Mouse (Mus musculus): Measurements from ENCODE around the gene St8sia1. TPM values are rescaled to one million over a fixed set of nuclear protein-coding genes. Genes with fewer than 3 reads are reported as not detected.
A peak's percentile ranks its signal among the peaks of the same experiment; 100 is the strongest.
"Not testable (repeated sequence)": the region's sequence is repeated elsewhere in the genome, so short reads cannot be mapped to it uniquely, and the experiment has no call there.

The St8sia1 gene
- total RNA-seq (2021), result under 1 TPM; 0.16 to 0.42 TPM
- long read RNA-seq, experiment 1, partial matches to known transcripts, result 0 of 1 reads
- long read RNA-seq, experiment 1, other reads (novel, unspliced or antisense), result 1 of 1 reads
- long read RNA-seq, experiment 2, result 0 reads

DNA sequence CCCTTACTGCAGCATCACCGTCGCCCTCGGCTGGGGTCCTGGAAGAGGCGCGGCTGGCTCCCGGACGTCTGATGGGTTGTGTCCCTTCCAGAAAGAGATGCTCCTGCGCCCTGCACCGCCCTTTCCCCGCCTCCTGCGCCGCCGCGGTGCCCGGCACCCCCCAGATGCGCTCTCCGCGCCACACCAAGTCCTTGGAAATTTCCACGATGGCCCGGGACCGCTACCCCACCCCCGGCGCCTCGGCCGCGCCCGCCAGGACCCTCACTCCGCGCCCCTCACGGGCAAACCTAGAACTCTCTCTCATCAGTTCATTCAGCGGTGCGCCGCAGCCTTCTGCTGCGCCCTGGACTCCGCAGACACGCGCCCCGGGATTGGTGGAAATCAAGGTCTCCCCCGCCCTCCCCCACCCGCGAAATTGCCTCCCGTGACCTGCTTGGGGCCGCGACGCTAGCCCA lies at the start of gene St8sia1:
Gene St8sia1 (minus strand): TSS at position 377 of the 455 bp plus-strand sequence.
- DNase-seq, result no peak
- intact Hi-C loops (cut with DNase I; ENCODE audit: low total_unique reads), result loop anchor here (10.0 kb wide), 1 partner anchor 179 kb away; no protein-coding TSS in a partner anchor

DNA sequence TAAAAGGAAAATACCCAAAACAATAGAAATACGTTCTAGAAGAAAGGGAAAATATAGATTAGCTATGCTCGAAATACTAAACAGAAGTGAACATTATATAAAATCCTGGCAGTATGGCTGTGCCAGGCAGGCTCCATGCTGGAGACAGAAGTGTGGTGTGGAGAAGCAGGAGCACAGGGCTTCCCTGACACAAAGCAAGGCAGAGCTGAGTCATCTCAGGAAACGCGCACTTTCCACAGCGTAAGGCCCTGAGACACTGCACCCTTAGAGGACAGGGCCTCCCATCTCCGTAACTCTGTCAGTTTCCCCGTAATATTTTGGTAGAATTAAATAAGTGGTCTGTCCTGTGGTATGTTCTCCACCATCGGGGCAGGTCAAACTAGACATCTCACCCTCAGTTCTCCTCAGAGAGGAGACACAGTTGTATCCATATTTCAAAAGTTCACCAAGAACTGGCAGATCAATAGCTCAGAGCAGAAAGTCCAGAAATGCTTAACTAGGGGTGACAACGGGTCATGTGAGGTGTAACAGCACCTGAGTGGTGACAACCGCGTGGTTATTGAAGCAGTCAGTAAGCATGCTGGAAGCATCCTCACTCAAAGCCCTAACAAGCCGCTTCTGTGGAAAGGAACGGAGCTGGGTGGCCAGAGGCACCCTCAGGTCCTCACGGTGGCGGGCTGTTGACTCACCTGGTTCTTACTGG lies 48.4 kb upstream of the St8sia1 start:
- DNase-seq, result no peak

DNA sequence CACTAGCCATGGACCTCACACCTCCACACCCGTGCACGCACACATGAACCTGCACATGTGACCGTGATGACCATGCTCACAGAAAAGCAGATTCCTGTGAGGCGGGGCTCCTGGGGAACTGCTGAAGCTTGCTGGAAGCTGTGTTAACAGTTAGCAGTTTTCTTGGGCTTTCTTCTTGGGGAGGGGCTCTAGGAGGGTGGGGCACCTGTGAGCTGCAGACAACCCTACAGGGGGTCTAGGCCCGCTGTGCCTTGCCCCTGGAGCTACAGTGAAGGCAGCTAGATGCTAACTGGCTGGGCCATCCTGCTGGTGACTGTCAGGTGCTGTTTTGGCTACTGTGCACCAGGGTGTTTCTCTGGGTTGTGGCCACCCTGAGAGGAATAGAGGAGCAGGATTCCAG lies 44.6 kb upstream of the St8sia1 start:
- no peak for DNase-seq
- intact Hi-C loops (cut with DNase I; ENCODE audit: low total_unique reads), result no loop called here

More for the DNA sequence above, 48.4 kb upstream of the St8sia1 start:
- intact Hi-C loops (cut with DNase I; ENCODE audit: low total_unique reads), result no loop called here

DNA sequence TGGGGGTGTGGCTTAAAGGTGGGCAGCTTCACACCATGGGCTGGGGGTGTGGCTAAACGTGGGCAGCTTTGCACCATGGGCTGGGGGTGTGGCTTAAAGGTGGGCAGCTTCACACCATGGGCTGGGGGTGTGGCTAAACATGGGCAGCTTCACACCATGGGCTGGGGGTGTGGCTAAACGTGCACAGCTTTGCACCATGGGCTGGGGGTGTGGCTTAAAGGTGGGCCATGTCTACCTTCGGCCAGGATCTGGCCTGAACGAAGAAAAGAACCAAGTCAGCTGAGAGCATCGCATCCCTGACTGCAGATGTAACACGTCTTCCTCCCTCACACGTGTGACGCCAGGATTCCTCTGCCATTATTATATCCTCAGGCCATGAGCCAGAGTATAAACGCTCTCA lies 41.0 kb upstream of the St8sia1 start:
- DNase-seq; intact Hi-C loops (cut with DNase I; ENCODE audit: low total_unique reads): not testable (repeated sequence)

DNA sequence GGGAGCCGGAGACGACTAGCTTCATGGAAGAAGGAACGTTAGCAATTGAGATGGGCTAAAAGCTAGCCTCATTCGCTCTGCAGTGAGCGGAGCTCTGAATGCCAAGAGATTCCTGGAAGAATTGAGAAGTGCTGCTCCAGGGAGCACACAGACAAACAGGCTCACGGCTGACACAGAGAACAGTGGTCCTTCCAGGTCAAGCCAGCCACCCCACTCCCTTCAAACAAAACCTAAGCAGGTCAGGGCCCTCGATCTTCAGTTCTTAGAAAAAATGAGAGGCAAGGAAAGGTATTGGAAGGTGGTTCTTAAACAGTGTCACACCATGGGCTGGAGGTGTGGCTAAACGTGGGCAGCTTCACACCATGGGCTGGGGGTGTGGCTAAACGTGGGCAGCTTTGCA lies 40.5 kb upstream of the St8sia1 start:
- intact Hi-C loops (cut with DNase I; ENCODE audit: low total_unique reads), result no loop called here
- no peak for DNase-seq

DNA sequence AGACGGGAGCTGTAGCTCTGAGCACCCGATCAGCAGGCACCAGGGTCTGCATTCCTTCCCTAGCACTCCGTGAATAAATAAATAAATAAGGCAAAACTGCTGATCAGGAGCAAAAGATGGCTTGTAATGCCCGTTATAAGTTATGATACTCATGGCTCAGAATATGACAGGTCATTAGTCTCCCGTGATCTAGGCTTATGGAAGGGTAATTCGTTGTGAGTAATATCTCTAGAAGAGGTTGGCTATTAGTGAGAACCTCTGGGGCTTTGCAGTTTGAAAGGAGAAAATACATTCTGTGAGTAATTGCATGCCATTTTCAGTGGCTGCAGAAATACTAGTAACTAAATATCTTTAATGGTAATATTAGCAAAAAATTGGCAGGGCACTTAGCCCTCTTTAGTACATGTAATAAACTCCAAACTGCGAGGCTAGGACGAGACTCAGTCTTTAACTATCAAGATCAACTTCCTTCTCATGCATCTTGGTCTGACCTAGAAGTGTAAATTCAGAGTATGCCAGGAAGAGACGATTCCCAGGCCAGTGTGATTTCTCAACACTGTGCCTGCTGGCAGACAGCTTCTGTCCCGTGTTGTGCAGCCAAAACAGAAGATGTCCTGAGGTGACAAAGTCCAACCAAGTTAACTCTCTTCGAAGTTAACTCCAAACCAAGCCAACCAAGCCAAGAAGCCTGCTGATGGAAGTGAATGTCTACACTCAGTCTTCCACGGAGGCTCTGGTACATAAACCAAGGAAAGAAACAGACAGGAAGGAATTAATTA lies 34.2 kb upstream of the St8sia1 start:
- intact Hi-C loops (cut with DNase I; ENCODE audit: low total_unique reads), result no loop called here
- DNase-seq, result peak; percentile 18

DNA sequence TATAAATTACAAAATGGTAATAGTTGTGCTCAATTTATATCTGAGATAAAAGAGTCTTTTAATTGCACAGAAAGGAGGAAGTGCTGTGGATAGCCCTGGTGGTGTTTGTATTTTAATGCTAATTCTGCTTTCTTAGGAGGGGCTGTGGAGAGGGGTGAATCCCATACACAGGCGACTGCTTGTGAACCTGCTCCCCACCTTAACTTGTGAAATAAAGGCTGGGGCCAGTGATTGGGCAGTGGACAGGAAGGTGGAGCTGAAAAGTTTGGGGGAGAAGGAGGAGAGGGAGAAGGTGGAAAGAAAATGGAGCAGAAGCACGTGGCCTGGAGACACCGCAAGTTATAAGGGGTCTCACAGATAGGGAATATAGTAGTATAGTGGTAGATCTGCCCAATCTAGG lies 32.6 kb upstream of the St8sia1 start:
- intact Hi-C loops (cut with DNase I; ENCODE audit: low total_unique reads), result no loop called here
- DNase-seq, result no peak

DNA sequence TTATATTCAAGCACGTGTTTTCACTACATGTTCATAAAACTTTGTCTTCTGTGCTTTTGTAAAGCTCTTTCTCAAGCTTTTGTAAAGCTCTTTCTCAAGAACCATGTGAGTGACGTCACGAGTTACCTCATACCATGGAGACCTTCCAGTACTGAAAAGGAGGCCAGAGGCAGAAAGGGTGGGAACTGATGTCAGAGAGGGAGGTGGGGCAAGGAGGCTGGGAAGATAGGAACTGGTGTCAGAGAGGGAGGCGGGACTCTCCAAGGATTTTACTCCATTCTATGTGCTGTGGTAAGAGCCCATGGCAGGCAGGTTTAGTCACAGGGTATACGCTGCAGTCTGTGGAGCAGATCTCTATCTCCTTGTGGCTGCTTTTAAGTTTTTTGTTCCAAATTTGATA lies 31.3 kb upstream of the St8sia1 start:
- intact Hi-C loops (cut with DNase I; ENCODE audit: low total_unique reads), result no loop called here
- peak; percentile 12 for DNase-seq

DNA sequence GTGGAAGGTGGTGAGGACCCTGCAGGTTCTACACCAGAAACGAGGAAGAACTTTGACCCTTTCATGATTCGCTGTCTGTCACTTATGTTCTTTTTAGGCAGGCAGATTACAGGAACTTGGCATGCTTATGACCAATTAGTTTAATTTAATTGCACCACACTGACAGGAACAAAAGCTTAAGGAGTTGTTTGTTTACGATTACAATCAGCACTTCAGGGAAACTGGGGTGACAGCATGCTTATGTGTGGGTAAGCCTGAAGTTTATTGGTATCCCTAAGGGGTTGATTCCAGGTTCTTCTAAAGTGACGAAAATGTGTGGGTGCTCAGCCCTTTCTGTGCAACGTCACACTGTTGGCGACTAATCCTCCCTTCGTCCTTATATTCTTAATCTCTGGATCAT lies 30.6 kb upstream of the St8sia1 start:
- intact Hi-C loops (cut with DNase I; ENCODE audit: low total_unique reads), result no loop called here
- DNase-seq, result no peak

DNA sequence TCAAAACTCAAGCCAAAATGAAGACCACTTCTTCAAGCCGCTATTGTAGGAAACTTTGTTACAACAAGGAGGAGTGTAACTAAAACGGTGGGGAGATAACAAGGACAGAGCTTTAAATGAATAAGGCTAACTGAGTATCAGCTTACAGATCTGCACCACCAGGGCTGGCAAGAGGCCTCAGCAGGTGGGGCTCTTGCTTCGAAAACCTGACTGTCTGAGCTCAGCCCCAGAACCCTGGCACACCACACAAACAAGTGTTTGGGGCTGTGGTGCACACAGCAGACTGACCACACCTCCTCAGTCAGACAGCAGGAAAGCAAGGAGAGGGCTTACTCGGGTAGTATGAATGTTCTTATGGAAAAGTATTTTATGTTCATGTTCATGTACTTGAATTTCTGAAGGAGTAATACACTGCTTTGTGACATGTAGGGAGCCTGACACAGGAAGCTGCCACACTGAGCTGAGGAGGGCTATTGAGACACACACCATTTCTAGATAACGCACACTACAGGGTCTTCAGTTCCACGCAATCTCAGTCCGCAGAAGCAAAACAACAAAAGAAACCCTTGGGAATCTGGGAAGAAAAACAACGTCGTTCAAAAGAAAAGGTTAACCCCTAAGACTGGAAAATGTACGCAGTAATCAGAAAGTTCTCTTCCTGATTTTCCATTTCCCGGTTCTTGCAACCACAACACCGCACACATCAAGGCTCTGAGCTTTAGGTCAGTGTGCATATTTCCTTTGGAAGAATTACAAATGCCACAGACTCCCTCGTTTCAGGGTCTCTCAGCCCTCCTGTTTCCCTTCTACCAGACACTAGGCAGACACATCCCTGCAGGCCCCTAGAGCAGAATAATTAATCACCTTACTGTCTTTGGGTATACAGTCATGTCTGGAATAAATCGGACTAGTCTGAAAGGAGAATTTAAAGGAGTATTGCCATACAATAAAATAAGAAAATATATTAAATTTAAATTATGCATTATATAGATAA lies 29.8 kb upstream of the St8sia1 start:
- intact Hi-C loops (cut with DNase I; ENCODE audit: low total_unique reads), result no loop called here
- DNase-seq, result peak; percentile 13

DNA sequence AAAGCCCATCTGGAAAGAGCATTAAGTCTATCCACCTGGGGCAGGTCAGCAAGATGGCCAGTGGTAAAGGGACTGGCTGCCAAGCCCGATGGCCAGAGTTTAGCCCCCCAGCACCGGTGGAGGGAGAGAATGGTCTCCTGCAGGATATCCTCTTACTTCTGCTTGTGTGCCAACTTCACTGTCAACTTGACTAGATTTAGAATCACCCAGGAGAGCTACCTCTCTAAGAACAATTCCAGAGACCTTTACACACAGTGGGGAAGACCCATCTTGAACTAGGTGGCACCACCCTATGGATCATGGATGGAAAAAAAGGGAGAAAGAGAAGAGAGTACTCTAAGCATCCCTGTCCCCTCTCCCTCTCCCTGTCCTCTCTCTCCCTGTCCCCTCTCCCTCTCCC lies 28.7 kb upstream of the St8sia1 start:
- no peak for DNase-seq
- intact Hi-C loops (cut with DNase I; ENCODE audit: low total_unique reads), result no loop called here

DNA sequence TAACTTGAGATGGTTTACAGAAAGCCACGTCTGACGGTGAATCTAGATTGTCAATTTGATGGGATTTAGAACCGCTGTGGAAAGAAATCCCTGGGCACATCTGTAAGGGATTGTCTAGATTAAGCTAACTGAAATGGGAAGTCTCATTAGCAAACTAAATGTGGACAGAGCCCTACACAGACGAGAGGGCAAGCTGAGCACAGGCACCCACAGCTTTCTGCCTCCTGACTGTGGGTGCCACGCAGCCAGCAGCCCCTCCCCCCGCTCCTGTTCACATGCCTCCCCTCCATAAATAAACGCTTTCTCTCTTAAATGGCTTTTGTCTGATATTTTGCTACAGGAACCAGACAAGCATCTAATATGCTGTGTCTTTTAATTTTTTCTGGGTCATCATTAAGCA lies 27.8 kb upstream of the St8sia1 start:
- intact Hi-C loops (cut with DNase I; ENCODE audit: low total_unique reads), result no loop called here
- no peak for DNase-seq

DNA sequence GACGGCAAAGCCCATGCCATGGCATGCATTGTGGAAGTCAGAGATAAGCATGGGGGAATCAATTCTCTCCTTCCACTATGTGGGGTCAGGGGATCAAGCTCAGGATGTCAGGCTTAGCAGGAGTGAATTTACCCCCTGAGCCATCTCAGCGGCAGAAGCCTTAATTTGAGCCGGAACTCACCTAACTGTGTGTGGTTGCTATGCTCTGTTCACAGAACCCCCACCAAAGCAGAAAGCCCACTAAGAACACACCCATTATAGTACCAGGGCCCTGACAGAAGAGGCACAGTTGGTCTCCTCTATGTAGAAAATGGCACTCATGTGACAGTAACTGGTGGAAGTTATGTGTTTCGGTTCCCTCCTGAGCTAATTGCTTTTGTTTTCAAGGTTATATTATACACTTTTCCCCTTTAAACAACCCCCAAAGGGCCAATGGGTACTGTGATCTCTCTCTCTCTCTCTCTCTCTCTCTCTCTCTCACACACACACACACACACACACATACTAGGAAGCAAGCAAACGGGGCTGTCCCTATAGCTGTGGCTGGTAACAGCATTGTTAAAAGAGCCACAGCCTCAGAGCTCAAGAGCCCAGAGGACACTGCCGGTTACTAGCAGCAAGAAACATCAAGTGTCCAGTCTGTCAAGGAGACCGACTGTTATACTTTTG lies 27.3 kb upstream of the St8sia1 start:
- intact Hi-C loops (cut with DNase I; ENCODE audit: low total_unique reads), result no loop called here
- no peak for DNase-seq

DNA sequence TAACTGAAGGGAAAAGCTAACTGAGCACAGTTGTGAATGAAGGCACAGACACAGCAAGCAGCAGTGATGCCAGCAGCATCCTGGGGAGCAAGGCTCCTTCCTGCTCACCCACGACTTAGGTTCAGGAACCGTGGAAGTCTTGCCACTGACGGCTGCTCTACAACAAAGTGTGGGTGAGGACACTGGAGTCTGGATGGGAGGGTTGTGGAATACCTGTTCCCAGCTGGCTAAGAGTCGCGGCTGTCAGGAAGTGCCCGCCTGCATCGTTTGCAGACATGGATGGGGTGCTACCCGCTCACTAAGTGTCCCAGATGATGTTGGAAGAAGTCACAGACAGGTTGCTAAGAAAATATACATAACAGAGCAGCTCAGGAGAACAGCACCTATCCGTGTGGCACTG lies 26.3 kb upstream of the St8sia1 start:
- DNase-seq, result no peak
- intact Hi-C loops (cut with DNase I; ENCODE audit: low total_unique reads), result no loop called here

DNA sequence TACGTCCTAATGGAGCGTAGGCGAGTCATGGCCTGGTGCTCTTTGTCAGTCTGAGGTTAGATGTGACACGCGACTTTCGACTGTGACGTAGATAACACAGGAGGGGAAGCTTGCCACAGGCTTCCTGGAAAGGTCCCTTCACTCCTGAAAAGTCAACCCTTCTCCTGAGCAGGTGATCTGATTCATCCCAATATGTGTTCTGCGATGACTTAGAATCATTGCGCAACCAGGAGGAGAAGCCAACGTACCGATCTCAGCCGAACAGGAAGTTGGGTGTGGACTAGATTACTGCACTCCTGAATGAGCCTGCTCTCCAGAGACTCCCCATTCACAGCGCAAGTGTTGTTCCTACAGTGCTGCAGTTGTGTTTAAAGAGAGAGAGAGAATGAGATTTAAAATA lies 25.2 kb upstream of the St8sia1 start:
- intact Hi-C loops (cut with DNase I; ENCODE audit: low total_unique reads), result loop anchor here (5.0 kb wide), 1 partner anchor 188 kb away; no protein-coding TSS in a partner anchor
- DNase-seq, result no peak

DNA sequence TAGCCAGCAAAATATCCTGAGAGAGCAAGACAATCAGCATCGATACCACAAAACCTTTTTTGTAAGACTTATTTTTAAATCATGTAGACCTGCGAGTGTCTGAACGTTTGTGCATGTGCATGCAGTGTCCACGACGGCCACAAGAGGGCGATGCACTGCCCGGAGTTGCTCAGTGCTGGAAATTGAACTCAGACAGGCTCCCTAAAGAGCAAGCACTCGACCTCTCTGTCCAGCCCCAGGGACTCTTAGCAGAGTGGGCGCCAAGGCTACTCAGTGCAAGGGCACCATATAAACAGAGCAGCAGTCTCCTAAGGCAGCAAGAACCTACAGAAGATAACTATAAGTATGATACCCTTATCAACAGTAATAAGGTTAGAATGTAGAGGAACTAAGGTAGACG lies 24.5 kb upstream of the St8sia1 start:
- intact Hi-C loops (cut with DNase I; ENCODE audit: low total_unique reads), result loop anchor here (5.0 kb wide), 1 partner anchor 189 kb away; no protein-coding TSS in a partner anchor

DNA sequence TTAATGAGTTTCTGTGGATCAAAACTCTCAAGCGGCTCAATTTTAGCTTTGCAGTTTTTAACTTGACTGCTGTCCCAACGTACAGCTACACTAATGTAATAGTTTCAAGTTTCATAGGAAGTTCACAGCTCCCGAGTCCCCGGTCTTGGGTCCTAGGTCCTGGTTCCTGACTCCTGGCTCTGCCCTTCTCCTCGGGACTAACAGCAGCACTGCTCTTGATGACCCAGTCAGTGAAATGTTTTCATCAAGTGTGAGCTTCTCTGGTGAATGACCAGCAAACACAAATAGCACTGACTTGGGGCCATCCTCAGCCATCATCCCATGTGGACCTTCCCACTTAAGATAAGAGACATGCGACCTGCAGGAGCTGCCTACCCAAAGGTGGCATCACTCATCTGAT lies 24.0 kb upstream of the St8sia1 start:
- no peak for DNase-seq
- intact Hi-C loops (cut with DNase I; ENCODE audit: low total_unique reads), result loop anchor here (5.0 kb wide), 1 partner anchor 189 kb away; no protein-coding TSS in a partner anchor

More for the DNA sequence above, 24.5 kb upstream of the St8sia1 start:
- DNase-seq, result peak; percentile 59

DNA sequence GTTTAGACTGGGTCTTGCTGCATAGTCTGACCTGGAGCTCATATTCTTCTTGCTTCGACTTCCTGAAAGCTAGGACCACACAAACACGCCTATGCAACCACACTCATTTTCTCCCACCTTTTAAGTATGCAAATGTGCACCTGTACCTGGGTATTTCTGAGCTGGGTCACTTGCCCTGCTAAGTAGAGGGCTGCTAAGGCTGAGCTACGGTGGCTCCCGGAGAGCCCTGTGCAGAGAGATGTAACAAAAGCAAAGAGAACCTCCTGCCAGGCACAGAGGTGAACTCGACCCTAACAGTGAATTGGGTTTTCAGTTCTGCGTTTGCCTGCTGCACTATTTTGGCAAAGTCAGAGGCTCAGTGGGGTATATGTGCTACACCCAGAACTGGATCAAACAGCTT lies 23.4 kb upstream of the St8sia1 start:
- DNase-seq, result no peak
- intact Hi-C loops (cut with DNase I; ENCODE audit: low total_unique reads), result loop anchor here (5.0 kb wide), 1 partner anchor 190 kb away; no protein-coding TSS in a partner anchor

DNA sequence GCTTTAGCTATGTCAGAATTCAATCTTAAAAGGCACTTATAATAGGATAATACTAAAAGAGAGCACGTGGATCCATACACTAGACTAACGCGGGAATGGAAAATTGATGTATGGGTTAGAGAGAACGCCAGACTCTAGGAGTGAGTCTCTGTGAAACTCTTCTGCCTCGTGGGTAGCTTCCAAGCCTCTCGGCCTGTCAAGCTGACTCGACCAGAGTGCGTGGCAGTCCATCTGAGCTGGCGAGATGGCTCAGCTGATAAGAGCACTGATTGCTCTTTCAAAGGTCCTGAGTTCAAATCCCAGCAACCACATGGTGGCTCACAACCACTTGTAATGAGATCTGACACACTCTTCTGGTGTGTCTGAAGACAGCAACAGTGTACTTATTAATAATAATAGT lies 22.5 kb upstream of the St8sia1 start:
- intact Hi-C loops (cut with DNase I; ENCODE audit: low total_unique reads), result loop anchor here (5.0 kb wide), 1 partner anchor 191 kb away; no protein-coding TSS in a partner anchor
- not testable (repeated sequence) for DNase-seq

All from gastrocnemius, postnatal 14 days (tissue).